Mouse (Mus musculus): ENCODE results near the gene Ints11.

The Ints11 gene

DNA sequence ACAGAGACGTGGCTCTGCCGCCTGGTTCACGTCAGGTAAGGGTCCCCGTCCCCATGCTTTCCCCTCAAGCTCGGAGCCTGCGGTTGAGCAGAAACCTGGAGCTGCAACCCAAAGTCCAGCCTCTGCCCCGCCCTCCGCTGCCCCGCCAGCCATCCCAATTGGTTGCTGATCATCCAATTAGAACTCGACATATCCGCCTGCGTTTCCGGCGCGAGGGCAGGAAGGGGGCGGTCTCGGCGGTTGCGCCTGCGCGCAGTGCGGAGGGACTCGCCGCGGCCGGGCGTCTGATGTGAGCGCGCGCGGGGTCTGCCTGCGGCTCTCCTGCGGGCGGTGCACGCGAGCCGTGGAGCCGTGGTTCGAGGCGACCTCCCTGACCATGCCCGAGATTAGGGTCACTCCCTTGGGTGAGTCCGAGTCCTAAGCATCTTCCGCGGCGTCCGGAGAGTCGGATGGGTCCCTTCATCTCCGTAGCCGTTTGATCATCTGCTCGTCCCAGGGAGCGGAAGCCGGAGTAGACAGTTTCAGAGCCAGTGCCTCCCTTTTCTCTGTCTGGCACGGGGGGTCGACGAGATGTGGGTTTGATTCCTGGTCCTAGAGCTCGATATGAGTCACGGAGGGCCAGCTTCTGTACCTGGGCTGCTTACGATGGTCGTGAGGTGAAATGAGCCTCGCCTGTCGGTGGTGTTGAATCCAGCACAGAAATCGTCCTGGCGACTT, at the start of gene Ints11, which contains the start of gene Cptp:
Ints11 (plus strand) TSS at position 230 of the 717 bp plus-strand sequence.
Cptp (minus strand) TSS at position 124 of the 717 bp plus-strand sequence.
- DNase-seq (ENCODE audit: low read depth): peak; percentile 89

DNA sequence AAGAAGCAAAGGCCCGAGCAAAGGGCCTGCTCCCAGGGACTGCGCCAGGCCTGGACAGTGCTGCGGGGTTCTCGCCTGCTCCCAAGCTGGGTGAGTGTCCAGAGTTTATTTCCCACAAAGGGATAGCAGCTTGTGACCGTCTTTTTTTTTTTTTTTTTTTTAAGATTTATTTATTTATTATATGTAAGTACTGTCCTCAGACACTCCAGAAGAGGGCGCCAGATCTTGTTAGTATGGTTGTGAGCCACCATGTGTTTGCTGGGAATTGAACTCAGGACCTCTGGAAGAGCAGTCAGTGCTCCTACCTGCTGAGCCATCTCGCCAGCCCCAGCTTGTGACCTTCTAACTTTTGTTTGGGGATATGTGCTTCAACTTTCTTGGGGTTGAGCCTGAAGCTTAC, 48.3 kb upstream of the Ints11 start:
- no peak for DNase-seq (ENCODE audit: low read depth)

DNA sequence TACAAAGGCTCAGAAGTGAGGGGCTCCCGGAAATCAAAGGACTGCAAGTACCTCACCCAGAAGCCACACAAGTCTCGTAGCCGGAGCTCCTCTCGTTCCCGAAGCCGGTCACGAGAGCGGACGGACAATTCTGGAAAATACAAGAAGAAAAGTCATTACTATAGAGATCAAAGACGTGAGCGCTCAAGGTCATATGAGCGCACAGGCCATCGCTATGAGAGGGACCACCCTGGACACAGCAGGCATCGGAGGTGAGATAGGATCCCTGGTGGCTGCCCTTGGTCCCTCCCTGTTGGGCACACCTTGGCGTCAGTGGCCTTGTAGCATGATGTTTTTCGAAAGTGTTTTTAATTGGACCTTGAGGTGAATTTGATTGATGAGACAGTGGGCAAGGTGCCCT, 45.9 kb upstream of the Ints11 start:
- no peak for DNase-seq (ENCODE audit: low read depth)

DNA sequence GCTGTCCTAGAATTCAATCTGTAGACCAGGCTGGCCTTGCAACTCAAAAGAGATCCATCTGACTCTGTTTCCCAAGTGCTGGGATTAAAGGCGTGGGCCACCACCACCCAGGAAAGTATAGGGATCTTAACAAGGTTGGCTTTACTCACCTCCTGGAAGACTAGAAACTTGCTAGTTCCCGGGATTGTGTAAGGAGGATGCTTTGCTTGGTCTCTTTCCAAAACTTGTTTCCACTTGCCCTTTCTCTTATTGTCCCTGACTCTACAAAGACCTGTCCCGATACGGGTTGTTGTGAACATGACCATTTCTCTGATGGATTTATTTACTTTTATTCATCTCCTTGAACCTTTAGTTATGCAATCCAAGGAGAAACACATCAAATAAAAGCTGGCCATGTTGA, 39.5 kb upstream of the Ints11 start:
- no peak for DNase-seq (ENCODE audit: low read depth)

DNA sequence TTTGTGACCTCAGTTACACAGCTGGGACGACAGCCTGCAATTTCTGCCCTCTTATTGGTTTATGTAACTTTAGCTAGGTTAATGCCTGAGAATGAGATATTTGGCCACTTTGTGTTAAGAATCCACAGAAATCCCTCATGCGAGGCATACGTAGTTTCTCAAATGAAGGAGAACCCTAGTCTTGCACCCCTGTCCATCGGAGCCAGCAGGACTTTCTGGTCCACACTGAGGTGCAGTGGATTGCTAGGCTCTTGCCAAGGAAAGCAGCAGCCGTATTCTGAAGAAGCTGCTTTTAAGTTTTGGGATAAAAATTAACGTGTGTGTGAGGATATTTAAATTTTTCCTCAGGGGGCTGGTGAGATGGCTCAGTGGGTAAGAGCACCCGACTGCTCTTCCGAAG, 38.8 kb upstream of the Ints11 start:
- no peak for DNase-seq (ENCODE audit: low read depth)

DNA sequence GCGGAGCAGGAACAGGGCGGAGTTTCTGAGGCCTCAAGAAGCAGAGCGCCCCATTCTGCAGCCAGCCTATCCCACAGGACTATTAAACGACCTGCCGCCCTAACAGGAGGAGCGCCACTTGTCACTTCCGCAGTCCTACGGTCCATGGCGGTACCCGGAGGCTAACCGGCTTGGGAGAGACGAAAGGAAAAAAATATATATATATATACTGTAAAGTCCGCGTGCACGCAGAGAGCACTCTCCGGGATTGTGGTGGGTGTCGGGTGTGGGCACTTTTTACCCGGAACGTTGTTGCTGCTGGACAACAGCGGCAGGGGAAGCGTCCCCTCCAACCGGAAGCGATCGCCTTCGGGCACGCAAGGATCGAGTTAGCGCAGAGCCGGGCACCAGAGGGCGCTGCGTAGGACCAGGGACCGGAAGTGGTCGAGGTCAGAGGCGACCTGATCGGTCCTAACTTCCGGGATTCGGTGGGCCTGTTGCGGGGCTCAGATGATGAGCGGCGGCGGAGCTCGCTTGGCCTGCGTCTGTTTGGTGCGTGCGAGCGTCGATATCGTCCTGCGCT, 38.1 kb upstream of the Ints11 start, which contains the start of gene Aurkaip1:
Aurkaip1 (plus strand) TSS at position 68 of the 562 bp plus-strand sequence.
- DNase-seq (ENCODE audit: low read depth): peak; percentile 92

DNA sequence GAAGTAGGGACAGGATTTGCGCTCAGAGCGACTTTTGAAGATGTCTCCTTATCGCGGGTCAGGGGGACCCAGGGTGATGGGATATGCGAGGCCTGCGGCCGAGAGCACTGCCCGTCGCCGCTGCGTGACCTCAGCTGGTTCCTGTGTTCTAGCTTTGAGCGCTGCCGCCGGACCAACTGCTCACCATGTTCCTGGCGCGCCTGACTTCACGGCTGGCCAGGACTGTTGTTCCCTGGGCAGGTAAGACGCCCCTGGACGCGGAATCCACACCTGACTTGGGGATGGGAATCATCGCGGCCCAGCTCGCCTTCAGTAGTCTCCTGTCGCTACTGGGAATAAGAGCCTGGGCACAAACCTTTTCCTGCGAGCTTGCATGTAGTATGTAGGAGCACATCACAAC, 37.5 kb upstream of the Ints11 start:
- DNase-seq (ENCODE audit: low read depth): no peak

DNA sequence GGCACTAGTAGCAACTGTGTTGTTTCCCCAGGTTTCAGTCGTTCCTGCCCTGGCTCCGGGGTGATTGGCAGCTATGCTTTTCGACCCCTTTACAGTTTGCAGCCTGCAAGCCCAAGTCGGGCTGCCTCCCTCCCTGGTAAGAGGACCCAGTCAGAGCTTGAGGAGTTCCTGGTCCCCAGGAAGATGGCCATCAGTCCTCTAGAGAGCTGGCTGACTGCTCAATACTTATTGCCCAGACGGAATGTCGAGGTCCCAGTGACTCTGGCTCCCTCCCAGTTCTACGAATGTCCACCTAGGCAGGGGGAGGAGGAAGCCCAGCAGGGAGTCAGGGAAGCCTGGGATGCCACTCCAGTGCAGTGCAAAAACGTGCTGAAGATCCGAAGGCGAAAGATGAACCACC, 37.0 kb upstream of the Ints11 start:
- no peak for DNase-seq (ENCODE audit: low read depth)

DNA sequence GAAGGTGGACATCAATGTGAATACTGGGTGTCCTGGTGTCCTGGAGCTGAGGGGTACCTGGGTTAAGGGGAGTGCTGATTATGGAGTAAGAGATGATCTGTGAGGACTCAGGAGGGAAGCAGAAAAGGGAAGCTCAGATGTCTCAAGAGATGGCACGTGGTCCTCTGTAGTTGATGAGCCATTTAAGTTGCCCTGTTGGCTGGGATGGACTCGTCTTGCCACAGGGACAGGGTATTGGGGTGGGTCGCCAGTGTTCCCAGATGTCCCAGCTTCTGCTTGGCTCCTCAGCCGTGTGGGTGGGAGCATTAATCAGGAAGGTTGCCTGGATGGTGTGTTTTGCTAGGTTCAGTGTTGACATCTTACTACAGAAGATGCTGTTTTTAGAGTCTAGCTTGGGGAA, 36.1 kb upstream of the Ints11 start:
- no peak for DNase-seq (ENCODE audit: low read depth)

DNA sequence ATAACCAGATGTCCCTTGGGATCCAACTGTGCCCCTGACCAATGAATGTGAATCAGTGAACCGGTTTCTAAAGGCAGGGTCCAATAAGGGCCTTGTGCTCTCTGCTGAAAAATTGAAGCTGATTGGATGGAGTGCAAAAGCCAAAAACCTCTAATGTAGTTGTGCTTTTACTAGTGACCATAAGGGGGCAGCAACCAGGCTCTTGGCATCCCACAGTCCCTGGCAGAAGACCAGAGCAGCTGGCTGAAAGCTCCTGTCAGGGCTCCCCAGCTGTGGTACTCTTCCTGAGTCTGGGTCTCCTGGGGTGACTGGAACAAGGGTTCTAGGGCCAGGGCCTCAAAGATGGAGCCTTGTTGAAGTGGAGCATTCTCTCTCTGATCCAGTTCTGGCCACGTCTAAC, 35.5 kb upstream of the Ints11 start:
- peak; percentile 67 for DNase-seq (ENCODE audit: low read depth)

DNA sequence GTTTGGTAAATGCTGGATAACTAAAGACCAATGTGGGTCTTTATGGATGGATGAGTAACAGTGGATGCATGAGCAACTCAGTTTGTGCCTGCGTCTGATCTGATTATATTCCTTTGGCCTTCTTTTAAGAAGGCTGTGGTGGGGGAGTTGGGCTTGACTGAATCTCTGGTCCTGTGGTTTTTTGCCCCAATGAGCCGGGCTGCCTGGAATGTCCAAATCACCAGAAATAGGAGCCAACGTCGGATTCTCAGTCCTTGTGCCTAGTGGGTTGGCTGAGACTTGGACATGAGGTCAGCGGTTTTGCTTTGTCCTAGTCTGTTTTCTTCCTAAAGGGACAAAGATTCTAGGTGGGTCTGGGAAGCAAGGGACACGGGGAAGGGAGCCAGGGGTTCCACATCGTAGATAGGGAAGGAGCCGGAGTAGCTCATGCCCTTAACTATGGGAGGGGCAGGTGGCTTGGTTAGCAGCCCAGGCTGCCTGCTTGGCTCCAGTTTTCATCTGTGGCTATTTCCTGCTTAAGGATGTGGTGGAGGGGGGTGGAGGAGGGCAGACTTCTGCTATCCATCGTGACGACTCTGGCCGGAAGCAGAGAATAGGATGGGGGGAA, 31.8 kb upstream of the Ints11 start:
- no peak for DNase-seq (ENCODE audit: low read depth)

DNA sequence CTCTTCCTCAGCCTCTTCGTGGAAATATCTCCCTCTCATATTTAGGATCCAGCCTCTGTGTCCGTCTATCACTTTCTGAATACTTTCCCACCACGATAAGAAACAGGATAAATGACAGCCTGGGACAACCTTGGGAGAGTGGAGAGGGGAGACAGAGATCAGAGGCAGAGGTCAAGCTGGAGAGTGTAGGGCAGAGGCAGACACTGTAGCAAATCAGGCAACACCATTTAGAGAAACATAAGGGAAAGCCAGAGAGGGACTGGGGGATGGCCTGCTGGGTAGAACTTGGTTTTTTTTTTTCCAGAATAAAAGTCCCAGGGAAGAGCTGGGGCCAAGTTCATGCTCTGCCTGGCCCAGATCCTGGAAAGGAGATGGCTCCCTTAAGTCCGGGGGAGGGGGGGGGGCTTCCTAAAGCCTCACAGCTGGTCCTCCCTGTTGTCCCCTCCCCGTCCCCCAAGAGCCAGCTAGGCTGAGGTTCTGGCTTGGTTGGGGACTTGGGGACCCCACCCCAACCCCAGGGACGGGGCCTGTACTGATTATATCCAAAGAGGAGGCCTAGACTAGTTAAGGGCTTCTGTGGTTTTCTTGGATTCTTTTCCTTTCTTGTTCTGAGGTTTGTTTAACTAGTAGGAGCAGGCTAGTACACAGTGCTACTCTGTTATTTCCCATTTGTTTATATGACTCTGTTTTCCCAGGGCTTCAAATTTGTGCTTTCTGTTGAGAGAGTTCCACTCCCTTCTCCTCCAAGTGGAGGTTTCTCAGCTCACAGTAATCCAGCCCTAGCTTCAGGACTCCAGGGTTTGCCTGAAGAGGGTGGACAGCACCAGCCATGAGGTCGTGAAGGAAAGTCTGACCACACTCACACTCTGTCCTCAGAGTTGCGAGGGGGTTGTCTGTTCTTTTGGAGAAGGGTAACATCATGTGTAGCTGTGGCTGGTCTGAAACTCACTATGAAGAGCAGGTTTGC, 30.9 kb upstream of the Ints11 start:
- no peak for DNase-seq (ENCODE audit: low read depth)

DNA sequence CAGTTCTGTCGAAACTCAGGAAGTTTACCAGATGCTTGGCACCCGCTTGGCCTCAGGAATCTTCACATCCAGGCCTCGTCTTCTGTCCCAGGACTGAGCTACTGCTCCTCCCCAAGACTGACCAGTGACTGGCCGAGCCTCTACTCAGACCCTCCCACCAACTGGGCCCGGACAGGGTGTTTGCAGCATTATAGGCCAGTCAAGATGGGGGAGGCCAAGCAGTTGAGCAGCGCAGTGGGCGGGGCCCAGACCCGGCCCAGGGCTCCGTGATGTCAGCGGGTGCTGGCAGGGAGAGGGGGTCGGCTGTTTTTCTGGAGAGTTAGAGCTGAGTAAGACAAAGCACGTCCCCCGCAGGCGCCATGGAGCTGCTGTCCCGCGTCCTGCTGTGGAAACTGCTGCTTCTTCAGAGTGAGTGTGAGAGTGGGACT, 29.8 kb upstream of the Ints11 start, which contains the start of gene Mxra8:
Mxra8 (plus strand) TSS at position 198 of the 428 bp plus-strand sequence.
- DNase-seq (ENCODE audit: low read depth): no peak

DNA sequence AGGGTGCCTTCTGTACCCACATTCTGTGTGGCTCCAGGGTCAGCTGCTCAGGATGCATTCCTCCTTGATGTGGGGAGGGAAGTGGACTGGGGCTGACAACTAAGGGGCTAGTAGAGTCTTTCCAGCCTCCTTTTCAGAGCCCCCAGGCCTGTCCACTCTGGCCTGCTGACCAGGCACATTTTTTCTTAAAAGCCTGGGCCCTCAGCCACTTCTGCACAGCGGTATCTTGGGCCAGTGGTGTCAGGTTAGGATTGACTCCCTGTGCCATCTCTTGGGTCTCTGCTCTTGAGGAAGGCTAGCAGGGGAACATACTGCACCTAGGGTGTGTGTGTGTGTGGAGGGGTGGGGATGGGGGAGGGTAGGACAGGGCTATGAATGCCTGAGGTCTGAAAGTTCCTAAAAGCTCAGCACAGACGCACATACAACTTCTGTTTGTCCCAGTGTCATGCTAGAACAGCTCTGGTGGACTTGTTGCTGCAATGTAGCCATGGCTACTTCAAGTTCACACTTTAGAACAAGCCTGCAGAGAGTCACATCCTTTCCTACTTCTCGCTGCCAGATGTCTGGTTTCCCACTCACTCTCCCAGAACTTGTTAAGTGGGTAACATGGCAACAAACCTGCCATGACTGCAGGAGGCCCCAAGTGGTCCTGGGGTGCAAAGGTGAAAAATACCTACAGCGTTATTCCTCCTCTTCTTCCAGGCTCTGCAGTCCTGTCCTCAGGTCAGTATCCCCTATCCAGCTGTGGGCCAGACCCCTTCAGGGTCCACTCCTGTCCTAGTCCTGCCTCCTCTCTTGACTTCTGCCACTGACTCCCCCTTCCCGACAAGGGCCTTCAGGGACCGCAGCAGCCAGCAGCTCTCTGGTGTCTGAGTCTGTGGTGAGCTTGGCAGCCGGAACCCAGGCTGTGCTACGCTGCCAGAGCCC, 29.0 kb upstream of the Ints11 start:
- no peak for DNase-seq (ENCODE audit: low read depth)

DNA sequence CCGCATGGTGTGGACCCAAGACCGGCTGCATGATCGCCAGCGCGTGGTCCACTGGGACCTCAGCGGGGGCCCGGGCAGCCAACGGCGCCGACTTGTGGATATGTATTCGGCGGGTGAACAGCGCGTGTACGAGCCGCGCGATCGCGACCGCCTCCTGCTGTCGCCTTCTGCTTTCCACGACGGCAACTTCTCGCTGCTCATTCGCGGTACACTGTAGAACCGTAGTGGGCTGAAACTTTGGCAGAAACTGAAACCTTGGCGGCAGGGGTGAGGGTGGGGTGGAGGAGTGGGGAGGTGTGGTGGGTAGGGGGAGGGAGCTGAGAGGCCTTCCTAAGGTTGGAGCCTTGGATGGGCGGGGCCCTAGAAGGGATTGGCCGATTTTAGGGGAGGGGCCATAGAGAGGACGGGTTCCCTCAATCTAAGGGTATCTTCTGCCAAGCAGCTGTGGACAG, 28.3 kb upstream of the Ints11 start:
- peak; percentile 71 for DNase-seq (ENCODE audit: low read depth)

DNA sequence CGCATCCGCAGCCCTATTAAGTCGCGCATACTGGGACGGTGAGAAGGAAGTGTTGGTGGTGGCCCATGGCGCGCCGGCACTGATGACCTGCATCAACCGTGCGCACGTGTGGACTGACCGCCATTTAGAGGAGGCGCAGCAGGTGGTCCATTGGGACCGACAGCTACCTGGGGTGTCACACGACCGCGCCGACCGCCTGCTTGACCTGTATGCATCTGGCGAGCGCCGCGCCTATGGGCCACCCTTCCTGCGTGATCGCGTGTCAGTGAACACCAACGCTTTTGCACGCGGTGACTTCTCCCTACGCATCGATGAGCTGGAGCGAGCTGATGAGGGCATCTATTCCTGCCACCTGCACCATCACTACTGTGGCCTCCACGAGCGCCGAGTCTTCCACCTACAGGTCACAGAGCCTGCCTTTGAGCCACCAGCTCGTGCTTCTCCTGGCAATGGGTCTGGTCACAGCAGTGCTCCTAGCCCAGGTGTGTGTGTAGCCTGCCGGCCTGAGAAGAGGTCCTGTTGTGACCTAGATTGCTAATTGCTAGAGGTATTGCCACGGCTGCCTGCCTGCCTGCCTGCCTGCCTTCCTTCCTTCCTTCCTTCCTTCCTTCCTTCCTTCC, 27.6 kb upstream of the Ints11 start:
- no peak for DNase-seq (ENCODE audit: low read depth)

DNA sequence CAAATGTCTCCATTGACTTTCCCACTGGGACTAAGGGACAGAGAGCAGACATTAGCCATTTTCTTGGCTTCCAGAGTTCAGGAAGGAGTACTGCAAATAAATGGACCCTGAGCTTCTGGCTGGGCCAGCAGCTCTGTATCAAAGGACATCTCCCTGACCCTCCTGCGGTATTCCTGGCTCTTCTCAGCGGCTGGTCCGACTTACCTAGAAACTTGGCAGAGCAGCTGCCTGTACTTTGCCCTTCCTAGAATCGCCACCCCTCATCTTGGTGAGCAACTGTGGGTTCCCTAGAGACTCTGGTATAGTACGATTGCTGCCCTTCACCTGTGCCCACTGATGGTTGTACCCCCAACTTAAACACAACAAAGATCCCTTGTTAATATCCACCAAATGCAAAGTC, 26.1 kb upstream of the Ints11 start:
- no peak for DNase-seq (ENCODE audit: low read depth)

DNA sequence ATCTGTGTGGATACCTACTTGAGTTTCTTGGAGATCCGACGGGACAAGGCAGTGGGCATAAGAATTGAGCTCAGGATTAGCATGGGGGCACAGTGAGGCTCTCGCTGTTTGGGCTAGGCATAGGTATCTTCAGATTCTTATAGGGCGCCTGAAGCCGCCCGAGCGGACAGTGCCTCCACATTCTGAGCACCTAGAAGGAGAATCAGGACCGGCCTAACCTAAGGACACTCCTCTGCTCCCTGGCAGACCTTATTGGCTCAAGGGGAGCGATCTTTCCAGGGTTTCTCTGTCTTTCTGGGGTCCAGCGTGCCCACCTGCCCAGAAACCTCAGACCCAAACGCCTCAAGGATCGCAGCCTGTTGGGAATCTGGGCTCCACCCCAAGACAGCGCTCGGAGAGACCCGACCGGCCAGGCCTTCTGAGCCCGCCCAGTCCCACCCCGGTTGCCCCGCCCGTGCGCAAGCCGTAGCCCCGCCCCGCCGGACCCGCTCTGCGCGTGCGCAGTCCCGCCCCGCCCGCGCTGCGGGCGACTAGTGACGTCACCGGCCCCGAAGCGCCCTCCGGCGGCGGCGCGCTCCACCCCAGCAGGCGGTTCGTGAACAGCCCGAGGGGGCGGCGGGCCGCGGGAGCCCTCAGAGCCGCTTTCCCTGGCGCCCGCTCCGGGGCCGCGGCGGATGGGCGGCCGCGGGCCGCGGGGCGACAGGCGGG, 22.3 kb upstream of the Ints11 start, which contains the start of gene Dvl1:
Dvl1 (plus strand) TSS at position 532 of the 708 bp plus-strand sequence.
- DNase-seq (ENCODE audit: low read depth): peak; percentile 66

DNA sequence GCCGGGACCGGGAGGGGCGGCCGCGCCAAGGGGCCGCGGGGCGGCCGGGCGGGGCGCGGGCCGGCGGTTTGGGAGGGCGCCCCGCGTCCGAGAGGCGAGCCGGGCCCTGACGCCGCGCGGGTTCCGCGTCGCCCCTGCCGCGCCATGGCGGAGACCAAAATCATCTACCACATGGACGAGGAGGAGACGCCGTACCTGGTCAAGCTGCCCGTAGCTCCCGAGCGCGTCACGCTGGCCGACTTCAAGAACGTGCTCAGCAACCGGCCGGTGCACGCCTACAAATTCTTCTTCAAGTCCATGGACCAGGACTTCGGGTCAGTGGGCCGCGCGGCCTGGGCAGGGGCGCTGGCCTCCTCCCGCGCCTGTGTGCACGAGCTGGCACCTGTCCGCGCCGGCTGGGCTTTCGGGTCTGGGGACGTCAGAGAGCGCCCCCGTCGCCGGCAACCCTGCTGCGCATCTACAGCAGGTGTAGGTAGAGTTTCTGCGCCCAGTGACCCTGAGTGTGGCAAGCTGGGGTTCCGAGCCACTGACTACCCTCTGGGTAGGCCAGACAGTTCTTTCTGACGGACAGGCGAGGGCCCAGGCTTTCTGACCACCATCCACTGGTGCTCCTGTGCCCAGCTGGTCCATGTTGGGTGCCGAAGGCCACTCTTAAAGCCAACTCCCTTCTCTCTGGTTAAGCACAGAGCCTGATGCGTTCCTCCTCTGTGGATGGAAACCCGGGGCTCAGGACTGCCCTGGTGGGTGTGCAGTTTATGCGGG, 21.6 kb upstream of the Ints11 start:
- no peak for DNase-seq (ENCODE audit: low read depth)
